ENCODE assay signal across 8 mouse cellular contexts in genomic region chr9:63755671-63756543, GRCm38 (mm10). TPM values are rescaled to one million over a fixed set of nuclear protein-coding genes. Genes with fewer than 3 reads are reported as not detected.
DNase-seq lines count a peak whose midpoint lies in the region; ATAC-seq and TF ChIP-seq lines count a peak whose summit lies in the region.

No protein-coding gene starts in this region.

- TF ChIP-seq CTCF in intestine, postnatal 0 days (IDR thresholded peaks at IDR 0.05; ENCODE audit: low read depth) = no peak

- DNase-seq in CD4-positive helper T cell, adult 2 months (ENCODE audit: low read depth, low spot score) = peak; percentile 46
- DNase-seq in forebrain, embryonic 11.5 days (ENCODE audit: low spot score) = no peak
- no peak for DNase-seq in spleen, adult 12 weeks (ENCODE audit: low spot score)

- no peak for ATAC-seq in erythroblast, adult 5-6 weeks (replicated peaks; ENCODE audit: low FRiP score, poor library complexity, severe bottlenecking)
- no peak for ATAC-seq in forebrain, embryonic 11.5 days (replicated peaks; ENCODE audit: low FRiP score)
- no peak for ATAC-seq in intestine, postnatal 0 days
- no peak for ATAC-seq in neural tube, embryonic 15.5 days (ENCODE audit: low FRiP score)
- ATAC-seq in megakaryocyte-erythroid progenitor cell, adult 5-6 weeks (replicated peaks; ENCODE audit: low FRiP score, low TSS enrichment, poor library complexity, severe bottlenecking) = no peak

- 29% methylated on average over 15 of the region's 15 CpGs for WGBS in forebrain, embryonic 11.5 days
- 10% methylated on average over 15 of the region's 15 CpGs for WGBS in intestine, postnatal 0 days
- 21% methylated on average over 14 of the region's 15 CpGs for WGBS in neural tube, embryonic 15.5 days

- H3K27ac ChIP-seq in forebrain, embryonic 11.5 days (ENCODE audit: low read depth, low read length) = peak overlapping the region; percentile 97; the same call in 1 of the 2 replicates
- no peak overlapping the region for H3K27ac ChIP-seq in intestine, postnatal 0 days (ENCODE audit: low read depth, low read length)
- H3K27ac ChIP-seq in neural tube, embryonic 15.5 days (replicated peaks) = no peak overlapping the region

- H3K36me3 ChIP-seq in erythroblast, embryonic 14.5 days (ENCODE audit: control insufficient read depth) = peaks cover 2% of the 10 kb centered on the region
- no peaks in the 10 kb centered on the region for H3K36me3 ChIP-seq in forebrain, embryonic 11.5 days (ENCODE audit: control insufficient read depth, insufficient read depth, low read length)
- no peaks in the 10 kb centered on the region for H3K36me3 ChIP-seq in intestine, postnatal 0 days (ENCODE audit: control insufficient read depth, insufficient read depth)
- no peaks in the 10 kb centered on the region for H3K36me3 ChIP-seq in neural tube, embryonic 15.5 days

- no peaks in the 10 kb centered on the region for H3K27me3 ChIP-seq in erythroblast, embryonic 14.5 days (ENCODE audit: control insufficient read depth)
- H3K27me3 ChIP-seq in forebrain, embryonic 11.5 days (ENCODE audit: control insufficient read depth, insufficient read depth, low read length) = no peaks in the 10 kb centered on the region; the same call in 1 of the 2 replicates
- H3K27me3 ChIP-seq in intestine, postnatal 0 days (replicated peaks; ENCODE audit: control insufficient read depth, insufficient read depth, low read length) = no peaks in the 10 kb centered on the region
- no peaks in the 10 kb centered on the region; the same call in 1 of the 2 replicates for H3K27me3 ChIP-seq in neural tube, embryonic 15.5 days (replicated peaks)

- peaks cover 76% of the 10 kb centered on the region for H3K4me1 ChIP-seq in erythroblast, embryonic 14.5 days (ENCODE audit: control insufficient read depth)
- H3K4me1 ChIP-seq in forebrain, embryonic 11.5 days (replicated peaks; ENCODE audit: control insufficient read depth, insufficient read depth, low read length) = peaks cover 29% of the 10 kb centered on the region
- peaks cover 9% of the 10 kb centered on the region for H3K4me1 ChIP-seq in intestine, postnatal 0 days (replicated peaks; ENCODE audit: control insufficient read depth, insufficient read depth, low read length)
- H3K4me1 ChIP-seq in neural tube, embryonic 15.5 days = peaks cover 64% of the 10 kb centered on the region

- peak overlapping the region; percentile 97 for H3K9ac ChIP-seq in forebrain, embryonic 11.5 days (ENCODE audit: low read length)
- peak overlapping the region; percentile 27 for H3K9ac ChIP-seq in intestine, postnatal 0 days (ENCODE audit: low read depth, low read length)
- H3K9ac ChIP-seq in neural tube, embryonic 15.5 days (replicated peaks) = peak overlapping the region; percentile 68

- peak overlapping the region; percentile 90 for H3K4me2 ChIP-seq in forebrain, embryonic 11.5 days (ENCODE audit: low read depth, low read length, severe bottlenecking)
- peak overlapping the region; percentile 81 for H3K4me2 ChIP-seq in intestine, postnatal 0 days (replicated peaks; ENCODE audit: low read depth)
- H3K4me2 ChIP-seq in neural tube, embryonic 15.5 days = peak overlapping the region; percentile 99

- H3K9me3 ChIP-seq in erythroblast, embryonic 14.5 days (ENCODE audit: control insufficient read depth, low read length) = no peaks in the 10 kb centered on the region
- no peaks in the 10 kb centered on the region for H3K9me3 ChIP-seq in forebrain, embryonic 11.5 days (ENCODE audit: control insufficient read depth, low read length)
- no peaks in the 10 kb centered on the region for H3K9me3 ChIP-seq in intestine, postnatal 0 days (ENCODE audit: control insufficient read depth)
- H3K9me3 ChIP-seq in neural tube, embryonic 15.5 days (replicated peaks) = no peaks in the 10 kb centered on the region

- peak overlapping the region; percentile 82 for H3K4me3 ChIP-seq in erythroblast, embryonic 14.5 days (replicated peaks)
- H3K4me3 ChIP-seq in forebrain, embryonic 11.5 days (ENCODE audit: low read depth, low read length) = peak overlapping the region; percentile 85
- H3K4me3 ChIP-seq in intestine, postnatal 0 days (ENCODE audit: low read depth, low read length) = peak overlapping the region; percentile 82
- peak overlapping the region; percentile 69 for H3K4me3 ChIP-seq in neural tube, embryonic 15.5 days (replicated peaks)

RNA-seq across cellular contexts. Expression of gene Smad3, which starts 1.9 kb away (rescaled TPM):
- polyA plus RNA-seq in erythroblast, embryonic 14.5 days (2012) = 0.06 and 0.24 TPM in 2 replicates
- 3.5 and 14.6 TPM in 2 replicates for total RNA-seq in erythroblast, adult 5-6 weeks (2015; ENCODE audit: low replicate concordance)
- 2.7 and 2.8 TPM in 2 replicates for total RNA-seq in erythroblast, adult 5-6 weeks (2017; ENCODE audit: low replicate concordance)
- polyA plus RNA-seq in forebrain, embryonic 11.5 days (2014; fragmentation: Nextera tagmentation; extraction: Ambion mirVana) = 16.6 and 17.9 TPM in 2 replicates
- polyA plus RNA-seq in intestine, postnatal 0 days (2015; fragmentation: Nextera tagmentation; extraction: Ambion mirVana) = 5.0 and 5.7 TPM in 2 replicates
- polyA plus RNA-seq in neural tube, embryonic 15.5 days (2015; fragmentation: Nextera tagmentation; extraction: Ambion mirVana) = 8.7 and 12.2 TPM in 2 replicates
- total RNA-seq in megakaryocyte-erythroid progenitor cell, adult 5-6 weeks (2014; fragmentation: Nextera tagmentation) = 14.1 and 19.7 TPM in 2 replicates
- total RNA-seq in megakaryocyte-erythroid progenitor cell, adult 5-6 weeks (2017) = 11.9 and 15.9 TPM in 2 replicates

Comparison
In these comparisons a context has a peak if more than half of its experiments do, and no peak if none do; other contexts are left out.
1. H3K9ac ChIP-seq: peak in every context shown above with its lines; median percentile 97 in forebrain, embryonic 11.5 days; 68 in neural tube, embryonic 15.5 days; 27 in intestine, postnatal 0 days.